Mouse (Mus musculus): ENCODE results near the gene Hoxc5. TPM values are rescaled to one million over a fixed set of nuclear protein-coding genes. Genes with fewer than 3 reads are reported as not detected.

Hoxc5 gene
- polyA plus RNA-seq, 1 experiment from 2014 or later, result 0.72 TPM

DNA sequence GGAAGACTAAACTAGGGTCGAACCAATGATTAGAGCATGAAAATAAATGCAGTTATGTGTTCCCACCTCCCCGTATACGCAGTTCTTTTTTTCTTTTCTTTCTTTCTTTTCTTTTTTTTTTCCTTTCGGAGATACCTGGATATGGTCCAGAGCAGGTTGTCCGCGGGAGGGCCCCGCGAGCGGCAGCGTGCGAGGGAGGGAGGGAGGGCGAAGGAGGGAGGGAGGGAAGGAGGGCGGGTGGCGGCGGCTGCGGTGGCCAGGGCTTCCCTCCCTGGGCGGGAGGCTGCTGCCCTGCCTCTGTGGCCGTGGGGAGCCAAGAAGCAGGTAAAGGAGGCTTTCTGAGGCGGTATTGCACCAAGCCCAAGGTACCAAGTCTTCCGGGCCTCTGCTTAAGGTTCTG is 8.9 kb downstream of the Hoxc5 start, which contains the start of gene Hoxc9:
Gene Hoxc9, plus strand, starts transcription at position 269 of the 400 bp plus-strand sequence.
- Histone ChIP-seq H3K9ac (no peak within 1 kb of the TSS), H3K36me3 (no peaks in the 10 kb centered on the region), H3K9me3 (no peaks in the 10 kb centered on the region), H3K27me3 (peaks cover 100% of the 10 kb centered on the region), H3K4me1 (peaks cover 4% of the 10 kb centered on the region; the same call in 1 of the 2 replicates), H3K4me2 (peak within 1 kb of the TSS; percentile 14; the same call in 1 of the 2 replicates), H3K4me3 (0 out of 2 replicates have a peak within 1 kb of the TSS, but pooled peaks have one; percentile 8), H3K27ac (no peak within 1 kb of the TSS)
- ATAC-seq (ENCODE audit: borderline replicate concordance, extremely low read depth, low FRiP score, low TSS enrichment), result no peak
- 3% methylated on average over 8 of the region's 20 CpGs for WGBS

- Histone ChIP-seq H3K27me3 (peaks cover 100% of the 10 kb centered on the region), H3K9me3 (no peaks in the 10 kb centered on the region), H3K9ac (no peak overlapping the region), H3K4me1 (peaks cover 10% of the 10 kb centered on the region), H3K36me3 (no peaks in the 10 kb centered on the region), H3K4me2 (peak overlapping the region; percentile 14; the same call in 1 of the 2 replicates), H3K27ac (no peak overlapping the region), H3K4me3 (0 out of 2 replicates have a peak overlapping the region, but pooled peaks have one; percentile 8)
- ATAC-seq (ENCODE audit: borderline replicate concordance, extremely low read depth, low FRiP score, low TSS enrichment), result no peak
- 1% methylated on average over 37 of the region's 37 CpGs for WGBS
Observed at GRCm38 (mm10) chr15:102976631-102977422, 9.6 kb downstream of the Hoxc5 start.

DNA sequence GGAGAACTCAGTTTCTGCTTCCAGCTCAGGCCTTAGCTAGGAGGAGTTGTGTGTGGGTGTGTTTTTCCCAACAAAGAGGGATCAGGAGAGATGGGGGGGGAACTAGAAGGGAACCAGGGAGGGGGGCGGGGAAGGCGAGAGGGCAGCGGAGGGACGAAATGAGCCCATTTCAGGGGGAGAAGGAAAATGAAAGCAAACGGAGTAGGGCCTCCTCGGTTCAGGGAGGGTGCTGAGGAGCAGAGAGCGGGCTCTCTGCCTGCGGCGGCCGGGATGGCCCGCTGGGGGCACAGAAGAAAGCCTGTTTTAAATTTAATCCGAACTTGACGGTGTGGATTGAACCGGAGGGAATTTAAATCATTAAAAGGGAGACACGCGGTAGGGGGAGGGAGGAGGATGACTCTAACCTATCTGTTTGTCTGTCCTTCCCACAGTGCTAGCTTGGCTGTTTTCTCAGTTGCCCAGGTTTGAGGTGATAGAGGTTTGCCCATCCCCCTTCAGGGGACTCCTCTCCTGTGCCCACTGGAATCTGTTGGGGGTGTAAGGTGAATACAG is 10.3 kb downstream of the Hoxc5 start:
- H3K9me3 ChIP-seq, result no peaks in the 10 kb centered on the region
- H3K27me3 ChIP-seq, result peaks cover 100% of the 10 kb centered on the region
- H3K36me3 ChIP-seq, result no peaks in the 10 kb centered on the region
- no peak overlapping the region for H3K9ac ChIP-seq
- ATAC-seq (ENCODE audit: borderline replicate concordance, extremely low read depth, low FRiP score, low TSS enrichment), result no peak
- H3K4me2 ChIP-seq, result peak overlapping the region; percentile 14; the same call in 1 of the 2 replicates
- 0 out of 2 replicates have a peak overlapping the region, but pooled peaks have one; percentile 8 for H3K4me3 ChIP-seq
- WGBS, result 2% methylated on average over 16 of the region's 16 CpGs
- no peak overlapping the region for H3K27ac ChIP-seq
- H3K4me1 ChIP-seq, result peaks cover 11% of the 10 kb centered on the region

- H3K4me1 ChIP-seq, result peaks cover 11% of the 10 kb centered on the region
- no peaks in the 10 kb centered on the region for H3K9me3 ChIP-seq
- no peak overlapping the region for H3K27ac ChIP-seq
- ATAC-seq (ENCODE audit: borderline replicate concordance, extremely low read depth, low FRiP score, low TSS enrichment), result no peak
- no peak overlapping the region for H3K9ac ChIP-seq
- WGBS, result 2% methylated on average over 13 of the region's 13 CpGs
- peaks cover 100% of the 10 kb centered on the region for H3K27me3 ChIP-seq
- H3K36me3 ChIP-seq, result no peaks in the 10 kb centered on the region
- H3K4me3 ChIP-seq, result no peak overlapping the region
- no peak overlapping the region for H3K4me2 ChIP-seq
Observed at GRCm38 (mm10) chr15:102978615-102979515, 11.6 kb downstream of the Hoxc5 start.

DNA sequence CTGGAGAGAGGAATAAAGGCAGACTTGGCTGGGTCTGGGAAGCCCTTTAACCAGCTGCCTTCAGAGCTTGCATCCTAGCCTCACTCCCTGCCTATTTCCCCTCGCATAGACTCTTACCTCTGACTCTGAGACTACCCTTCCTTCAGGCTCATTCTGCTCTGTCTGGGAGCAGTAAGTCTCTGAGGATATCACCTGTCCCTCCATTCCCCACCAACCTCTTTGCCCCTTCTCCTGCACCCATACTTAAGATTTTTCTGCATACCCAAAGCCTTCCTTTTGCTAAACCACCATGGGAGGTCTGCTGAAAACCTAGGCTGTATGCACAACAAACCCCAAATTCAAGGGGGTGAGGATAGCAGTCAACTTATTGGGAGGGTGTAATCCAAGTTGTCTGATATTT is 12.7 kb downstream of the Hoxc5 start:
- Histone ChIP-seq H3K9ac (no peak overlapping the region), H3K27ac (no peak overlapping the region), H3K9me3 (no peaks in the 10 kb centered on the region), H3K4me2 (no peak overlapping the region), H3K36me3 (no peaks in the 10 kb centered on the region), H3K4me1 (peaks cover 11% of the 10 kb centered on the region), H3K4me3 (no peak overlapping the region), H3K27me3 (peaks cover 100% of the 10 kb centered on the region)
- 0% methylated on average over 1 of the region's 1 CpGs for WGBS
- no peak for ATAC-seq (ENCODE audit: borderline replicate concordance, extremely low read depth, low FRiP score, low TSS enrichment)

DNA sequence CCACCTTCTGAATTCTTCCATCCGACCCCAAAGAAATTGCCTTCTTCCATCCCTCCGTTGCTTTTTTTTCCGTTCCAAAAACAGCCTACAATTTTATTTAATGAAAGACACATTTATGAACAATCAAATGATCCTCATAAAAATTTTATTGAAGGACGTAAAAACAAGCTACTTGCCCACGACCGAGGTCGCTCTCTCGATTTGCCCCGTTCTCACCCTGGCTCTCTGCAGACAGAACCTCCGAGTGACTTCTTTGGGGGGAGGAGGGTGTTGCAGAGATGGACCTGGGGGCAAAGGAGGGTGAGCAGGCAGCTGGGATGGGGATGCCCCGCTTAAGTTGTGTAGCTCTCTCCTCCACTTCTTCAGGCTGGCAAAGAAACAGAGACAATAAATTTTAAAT is 13.1 kb downstream of the Hoxc5 start:
- ATAC-seq (ENCODE audit: borderline replicate concordance, extremely low read depth, low FRiP score, low TSS enrichment), result no peak
- peaks cover 11% of the 10 kb centered on the region for H3K4me1 ChIP-seq
- 4% methylated on average over 11 of the region's 11 CpGs for WGBS
- no peak overlapping the region for H3K9ac ChIP-seq
- no peak overlapping the region for H3K4me3 ChIP-seq
- H3K27me3 ChIP-seq, result peaks cover 100% of the 10 kb centered on the region
- no peak overlapping the region for H3K4me2 ChIP-seq
- no peak overlapping the region for H3K27ac ChIP-seq
- no peaks in the 10 kb centered on the region for H3K36me3 ChIP-seq
- H3K9me3 ChIP-seq, result no peaks in the 10 kb centered on the region

DNA sequence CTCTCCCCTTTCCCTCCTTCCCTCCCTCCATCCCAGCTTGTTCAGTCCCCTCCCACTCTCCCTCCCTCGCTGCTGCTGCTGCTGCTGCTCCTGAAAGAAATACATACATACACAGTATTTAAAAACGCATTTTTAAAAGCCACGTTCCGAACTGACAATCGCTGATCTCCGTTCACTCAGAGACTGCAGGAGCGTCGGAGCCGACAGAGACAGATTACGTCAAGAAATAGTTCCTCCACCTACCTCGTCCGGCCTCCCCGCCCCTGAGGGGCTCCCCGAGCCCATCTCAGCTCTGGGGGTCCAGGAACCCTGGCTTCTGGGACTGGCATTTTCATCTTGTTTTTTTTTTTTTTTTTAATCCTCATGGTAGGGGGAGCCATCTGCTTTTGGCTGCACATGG is 13.7 kb downstream of the Hoxc5 start:
- no peak overlapping the region for H3K27ac ChIP-seq
- peaks cover 100% of the 10 kb centered on the region for H3K27me3 ChIP-seq
- ATAC-seq (ENCODE audit: borderline replicate concordance, extremely low read depth, low FRiP score, low TSS enrichment), result no peak
- H3K9ac ChIP-seq, result no peak overlapping the region
- H3K9me3 ChIP-seq, result no peaks in the 10 kb centered on the region
- under 1% methylated on average over 14 of the region's 14 CpGs for WGBS
- H3K36me3 ChIP-seq, result no peaks in the 10 kb centered on the region
- peaks cover 11% of the 10 kb centered on the region for H3K4me1 ChIP-seq
- H3K4me3 ChIP-seq, result no peak overlapping the region
- peak overlapping the region; percentile 37; the same call in 1 of the 2 replicates for H3K4me2 ChIP-seq

GRCm38 (mm10) chr15:102981379-102982288 is 14.4 kb downstream of the Hoxc5 start:
- no peaks in the 10 kb centered on the region for H3K9me3 ChIP-seq
- H3K27ac ChIP-seq, result no peak overlapping the region
- H3K4me2 ChIP-seq, result peak overlapping the region; percentile 37
- peak; percentile 16; the same call in 1 of the 2 replicates for ATAC-seq (ENCODE audit: borderline replicate concordance, extremely low read depth, low FRiP score, low TSS enrichment)
- H3K4me3 ChIP-seq, result peak overlapping the region; percentile 16
- H3K27me3 ChIP-seq, result peaks cover 100% of the 10 kb centered on the region
- no peak overlapping the region for H3K9ac ChIP-seq
- peaks cover 11% of the 10 kb centered on the region for H3K4me1 ChIP-seq
- H3K36me3 ChIP-seq, result no peaks in the 10 kb centered on the region
- under 1% methylated on average over 88 of the region's 88 CpGs for WGBS

DNA sequence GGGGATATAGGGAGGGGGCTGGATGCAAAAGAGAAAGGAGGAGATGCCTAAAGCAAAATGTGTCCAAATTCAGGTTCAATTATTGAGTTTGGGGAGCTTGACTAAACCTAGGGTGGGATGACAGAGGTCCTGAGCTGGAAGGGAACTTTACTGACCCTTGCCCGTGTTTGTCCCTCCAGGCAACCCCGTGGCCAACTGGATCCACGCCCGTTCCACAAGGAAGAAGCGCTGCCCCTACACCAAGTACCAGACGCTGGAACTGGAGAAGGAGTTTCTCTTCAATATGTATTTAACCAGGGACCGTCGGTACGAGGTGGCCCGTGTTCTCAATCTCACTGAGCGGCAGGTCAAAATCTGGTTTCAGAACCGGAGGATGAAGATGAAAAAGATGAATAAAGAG is 16.5 kb downstream of the Hoxc5 start:
- H3K4me3 ChIP-seq, result no peak overlapping the region
- H3K9me3 ChIP-seq, result no peaks in the 10 kb centered on the region
- no peak overlapping the region for H3K4me2 ChIP-seq
- 0% methylated on average over 12 of the region's 12 CpGs for WGBS
- ATAC-seq (ENCODE audit: borderline replicate concordance, extremely low read depth, low FRiP score, low TSS enrichment), result no peak
- no peak overlapping the region for H3K9ac ChIP-seq
- H3K36me3 ChIP-seq, result no peaks in the 10 kb centered on the region
- H3K4me1 ChIP-seq, result peaks cover 7% of the 10 kb centered on the region
- no peak overlapping the region for H3K27ac ChIP-seq
- H3K27me3 ChIP-seq, result peaks cover 100% of the 10 kb centered on the region

DNA sequence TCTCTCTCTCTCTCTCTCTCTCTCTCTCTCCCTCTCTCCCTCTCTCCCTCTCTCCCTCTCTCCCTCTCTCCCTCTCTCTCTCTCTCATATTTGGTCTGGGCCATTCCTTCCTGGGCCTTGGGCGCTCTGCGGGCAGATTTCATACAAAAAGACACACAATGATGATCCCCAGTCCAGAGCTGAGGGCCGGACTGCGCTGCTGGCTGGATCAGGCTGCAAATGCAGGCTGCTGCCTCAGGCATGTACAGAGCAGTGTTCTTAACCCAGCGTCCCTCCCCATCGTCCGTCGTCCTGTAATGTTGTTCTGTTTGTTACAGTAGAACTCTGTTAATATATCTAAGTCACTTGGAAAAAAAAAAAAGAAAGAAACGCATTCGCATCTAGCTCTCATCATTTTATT is 17.3 kb downstream of the Hoxc5 start:
- no peak for ATAC-seq (ENCODE audit: borderline replicate concordance, extremely low read depth, low FRiP score, low TSS enrichment)
- Histone ChIP-seq H3K4me1 (peaks cover 7% of the 10 kb centered on the region), H3K4me3 (no peak overlapping the region), H3K9me3 (no peaks in the 10 kb centered on the region), H3K36me3 (no peaks in the 10 kb centered on the region), H3K4me2 (no peak overlapping the region), H3K27ac (no peak overlapping the region), H3K27me3 (peaks cover 100% of the 10 kb centered on the region), H3K9ac (no peak overlapping the region)
- 3% methylated on average over 10 of the region's 10 CpGs for WGBS

DNA sequence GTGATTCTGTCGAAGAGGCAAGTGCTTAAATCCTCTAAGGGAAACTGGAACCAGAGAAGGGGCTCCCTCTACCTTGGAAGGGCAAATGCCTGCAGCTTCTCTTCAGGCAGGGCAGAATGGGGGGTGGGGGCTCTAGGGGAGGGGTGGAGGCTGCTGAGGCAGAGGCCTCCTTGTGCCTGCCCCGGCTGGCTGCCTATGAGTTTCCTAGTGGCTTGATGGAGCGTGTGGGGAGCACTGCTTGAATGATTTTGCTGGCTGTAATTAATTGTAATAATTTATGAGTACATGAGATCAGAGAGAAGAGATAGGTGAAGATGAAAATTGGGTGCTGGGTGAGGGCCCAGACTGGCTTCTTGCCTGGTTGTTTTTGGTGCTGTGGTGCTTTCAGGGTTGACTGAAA is 17.7 kb downstream of the Hoxc5 start:
- peaks cover 7% of the 10 kb centered on the region for H3K4me1 ChIP-seq
- H3K9ac ChIP-seq, result no peak overlapping the region
- H3K4me2 ChIP-seq, result no peak overlapping the region
- 11% methylated on average over 3 of the region's 3 CpGs for WGBS
- H3K4me3 ChIP-seq, result no peak overlapping the region
- H3K27me3 ChIP-seq, result peaks cover 100% of the 10 kb centered on the region
- H3K36me3 ChIP-seq, result no peaks in the 10 kb centered on the region
- H3K9me3 ChIP-seq, result no peaks in the 10 kb centered on the region
- ATAC-seq (ENCODE audit: borderline replicate concordance, extremely low read depth, low FRiP score, low TSS enrichment), result no peak
- no peak overlapping the region for H3K27ac ChIP-seq
